11 mouse cellular contexts compared by ENCODE assay signal in the genomic region with DNA sequence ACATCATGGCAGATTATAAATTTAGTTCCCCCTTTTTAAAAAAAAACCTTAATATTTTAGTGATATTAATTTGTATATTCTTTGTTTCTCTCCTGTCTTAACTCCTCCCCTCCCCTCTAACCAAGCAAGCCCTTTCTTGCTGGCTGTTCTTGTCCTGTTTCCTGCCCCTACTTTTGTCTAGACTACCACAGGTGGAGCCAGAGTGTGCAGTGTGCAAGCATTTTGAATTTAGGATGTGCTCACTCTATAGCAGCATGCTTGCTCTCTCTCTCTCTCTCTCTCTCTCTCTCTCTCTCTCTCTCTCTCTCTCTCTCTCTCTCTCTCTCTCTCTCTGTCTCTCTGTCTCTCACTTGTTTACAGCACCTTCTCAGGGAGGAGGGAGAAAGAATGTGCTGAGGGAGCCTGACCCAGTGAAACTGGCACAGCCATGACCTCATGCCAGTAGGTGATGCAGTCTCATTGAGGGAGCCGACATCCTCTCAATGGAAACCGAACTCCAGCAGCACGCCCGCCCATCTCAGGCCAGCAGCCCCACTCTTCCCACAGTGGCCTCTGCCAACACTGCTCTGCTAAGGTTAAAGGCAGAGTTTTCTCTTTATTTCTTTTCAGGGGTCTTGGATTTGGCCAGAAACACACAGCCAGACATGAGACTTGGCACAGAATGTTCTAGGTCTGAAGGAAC. TPM values are rescaled to one million over a fixed set of nuclear protein-coding genes. Genes with fewer than 3 reads are reported as not detected.
DNase-seq lines count a peak whose midpoint lies in the region; ATAC-seq and TF ChIP-seq lines count a peak whose summit lies in the region.
"Had no signal": no experiment of that assay in that cellular context is flagged by ENCODE, and none has a peak within 500 bp of the region (broad histone marks: within the 10 kb centered on the region; RNA-seq: fewer than 3 reads in every experiment).

No protein-coding gene starts in this region.

- H3K9ac ChIP-seq in forebrain, embryonic 11.5 days (ENCODE audit: low read length): peak overlapping the region; percentile 27; the same call in 1 of the 2 replicates
- H3K9ac ChIP-seq in heart, adult 2 months (ENCODE audit: low read depth, low read length): no peak overlapping the region

- H3K4me2 ChIP-seq in forebrain, embryonic 11.5 days (ENCODE audit: low read depth, low read length, severe bottlenecking): peak overlapping the region; percentile 38

- intact Hi-C loops in heart, adult 2 months (cut with DNase I): no loop called here
- intact Hi-C loops in left cerebral cortex, postnatal 25 days (cut with DNase I): loop anchor here (2.0 to 10.0 kb wide), 4 partner anchors 145 to 377 kb away; a partner anchor contains a TSS

- H3K27ac ChIP-seq in forebrain, embryonic 11.5 days (ENCODE audit: low read depth, low read length): no peak overlapping the region
- H3K27ac ChIP-seq in midbrain, embryonic 10.5 days (replicated peaks): peak overlapping the region; percentile 42
- H3K27ac ChIP-seq in heart, adult 2 months: no peak overlapping the region

- no peak for TF ChIP-seq POLR2A in heart, adult 2 months (IDR thresholded peaks at IDR 0.05; ENCODE audit: insufficient read depth, low read depth, low read length)

- no peaks in the 10 kb centered on the region for H3K27me3 ChIP-seq in forebrain, embryonic 11.5 days (ENCODE audit: control insufficient read depth, insufficient read depth, low read length)
- H3K27me3 ChIP-seq in midbrain, embryonic 10.5 days (ENCODE audit: low read depth, poor library complexity, severe bottlenecking): peaks cover 17% of the 10 kb centered on the region
- H3K27me3 ChIP-seq in heart, adult 2 months (ENCODE audit: control insufficient read depth, insufficient read depth, low read length): no peaks in the 10 kb centered on the region

- H3K4me3 ChIP-seq in forebrain, embryonic 11.5 days (ENCODE audit: low read depth, low read length): peak overlapping the region; percentile 51; the same call in 1 of the 2 replicates
- H3K4me3 ChIP-seq in midbrain, embryonic 10.5 days: peak overlapping the region; percentile 63; the same call in 1 of the 2 replicates
- H3K4me3 ChIP-seq in heart, adult 2 months: no peak overlapping the region

- peak; percentile 9 for DNase-seq in 3T3-L1 (ENCODE audit: low read depth, low spot score)
- DNase-seq in brain, adult 2 months (ENCODE audit: low read depth, low spot score): peak; percentile 83
- no peak for DNase-seq in forebrain, embryonic 11.5 days (ENCODE audit: low spot score)
- DNase-seq in midbrain, embryonic 10.5 days (ENCODE audit: low spot score): no peak
- no peak for DNase-seq in urinary bladder, postnatal 10 days (ENCODE audit: low spot score)
- DNase-seq in heart, adult 2 months: no peak
- DNase-seq in left cerebral cortex, postnatal 25 days (ENCODE audit: low spot score in 2 of 2): no peak
- no peak for DNase-seq in thymus, postnatal 25 days
- DNase-seq: adrenal gland, adult 8-10 months; kidney, postnatal 4 days; thymus, postnatal 14 days had no signal

- no peak for TF ChIP-seq EP300 in heart, adult 2 months (IDR thresholded peaks at IDR 0.05; ENCODE audit: insufficient read depth, low read depth, low read length)

- no peaks in the 10 kb centered on the region for H3K9me3 ChIP-seq in forebrain, embryonic 11.5 days (ENCODE audit: control insufficient read depth, low read length)
- no peaks in the 10 kb centered on the region for H3K9me3 ChIP-seq in midbrain, embryonic 10.5 days (replicated peaks)

- WGBS in forebrain, embryonic 11.5 days: 35% methylated on average over 4 of the region's 4 CpGs
- WGBS in midbrain, embryonic 10.5 days: 43% methylated on average over 4 of the region's 4 CpGs
- 54% methylated on average over 4 of the region's 4 CpGs for WGBS in heart, adult 2 months

- H3K79me2 ChIP-seq in heart, adult 2 months (replicated peaks; ENCODE audit: control insufficient read depth, insufficient read depth, low read length): no peaks in the 10 kb centered on the region

- H3K4me1 ChIP-seq in forebrain, embryonic 11.5 days (replicated peaks; ENCODE audit: control insufficient read depth, insufficient read depth, low read length): peaks cover 3% of the 10 kb centered on the region; the same call in 1 of the 2 replicates
- peaks cover 37% of the 10 kb centered on the region for H3K4me1 ChIP-seq in midbrain, embryonic 10.5 days
- no peaks in the 10 kb centered on the region for H3K4me1 ChIP-seq in heart, adult 2 months (ENCODE audit: control insufficient read depth, insufficient read depth, low read length)

- ATAC-seq in forebrain, embryonic 11.5 days (replicated peaks; ENCODE audit: low FRiP score): no peak

- TF ChIP-seq CTCF in heart, adult 2 months (IDR thresholded peaks at IDR 0.05): no peak

- no peaks in the 10 kb centered on the region for H3K36me3 ChIP-seq in forebrain, embryonic 11.5 days (ENCODE audit: control insufficient read depth, insufficient read depth, low read length)
- H3K36me3 ChIP-seq in midbrain, embryonic 10.5 days: no peaks in the 10 kb centered on the region
- no peaks in the 10 kb centered on the region for H3K36me3 ChIP-seq in heart, adult 2 months (ENCODE audit: control insufficient read depth, insufficient read depth, low read length)

RNA-seq across cellular contexts. Expression of a gene that starts 2.6 kb away (rescaled TPM):
- polyA plus RNA-seq in forebrain, embryonic 11.5 days (2014; fragmentation: Nextera tagmentation; extraction: Ambion mirVana): 164 and 177 TPM in 2 replicates
- polyA plus RNA-seq in midbrain, embryonic 10.5 days (2016; fragmentation: Nextera tagmentation; extraction: Ambion mirVana): 76.0 and 147 TPM in 2 replicates
- total RNA-seq in heart, adult 2 months (2021): 1 to 10 TPM; 3.8 to 4.2 TPM
- polyA plus RNA-seq in heart, adult 2 months (2012; rRNA removed): 2.2 and 3.7 TPM in 2 replicates
- 1,000 to 10,000 TPM; 1,024 to 1,078 TPM for total RNA-seq in left cerebral cortex, postnatal 25 days (2021)

Comparison
In these comparisons a context has a peak if more than half of its experiments do, and no peak if none do; other contexts are left out.
1. DNase-seq: peak in 3T3-L1 (single experiment) and brain, adult 2 months (single experiment); none in forebrain, embryonic 11.5 days (single experiment), midbrain, embryonic 10.5 days (single experiment), urinary bladder, postnatal 10 days (single experiment), heart, adult 2 months (0 of 2), left cerebral cortex, postnatal 25 days (0 of 2) and thymus, postnatal 25 days (single experiment).
2. RNA of a gene that starts 2.6 kb away (polyA plus RNA-seq): 164 to 177 TPM in forebrain, embryonic 11.5 days and 76.0 to 147 TPM in midbrain, embryonic 10.5 days; 2.2 to 3.7 TPM in heart, adult 2 months; every median in the first group is over 10 times any median in the second.